Mouse (Mus musculus) neural tube, embryonic 13.5 days (tissue): ENCODE data around the gene Ppm1f. TPM values are rescaled to one million over a fixed set of nuclear protein-coding genes. Genes with fewer than 3 reads are reported as not detected.
A peak's percentile ranks its signal among the peaks of the same experiment; 100 is the strongest.
"Not testable (repeated sequence)": the region's sequence is repeated elsewhere in the genome, so short reads cannot be mapped to it uniquely, and the experiment has no call there.

Experiments used
- ATAC-seq: fragments of 200-750 bp; cut with Nextera tagmentation; 2 replicates; pipeline ENCODE4 v1.8.0; 2017; ENCODE audit warnings: low read depth, mild to moderate bottlenecking, moderate TSS enrichment, moderate library complexity
- H3K27ac ChIP-seq: fragments of 300-500 bp; sonication (generic); replicated peaks from 2 replicates; pipeline ENCODE4 v1.5.1; 2015; ENCODE audit warnings: moderate library complexity, mild to moderate bottlenecking, inconsistent platforms
- H3K27me3 ChIP-seq: fragments of 300-500 bp; sonication (generic); 2 replicates; pipeline ENCODE4 v1.6.1; 2015; ENCODE audit warnings: mild to moderate bottlenecking, inconsistent platforms
- H3K36me3 ChIP-seq: fragments of 300-500 bp; sonication (generic); 2 replicates; pipeline ENCODE4 v1.6.1; 2015; ENCODE audit warnings: mild to moderate bottlenecking, inconsistent platforms
- H3K4me1 ChIP-seq: fragments of 300-500 bp; sonication (generic); replicated peaks from 2 replicates; pipeline ENCODE4 v1.6.1; 2015; ENCODE audit warnings: inconsistent platforms
- H3K4me2 ChIP-seq: fragments of 300-500 bp; sonication (generic); 2 replicates; pipeline ENCODE4 v1.6.1; 2015; ENCODE audit warnings: inconsistent platforms, mild to moderate bottlenecking, moderate library complexity
- H3K4me3 ChIP-seq: fragments of 300-500 bp; sonication (generic); 2 replicates; pipeline ENCODE4 v1.5.1; 2015; ENCODE audit warnings: mild to moderate bottlenecking, inconsistent platforms
- H3K9ac ChIP-seq: fragments of 300-500 bp; sonication (generic); 2 replicates; pipeline ENCODE4 v1.6.1; 2015; ENCODE audit warnings: moderate library complexity, mild to moderate bottlenecking, inconsistent platforms
- H3K9me3 ChIP-seq: fragments of 300-500 bp; sonication (generic); 2 replicates; pipeline ENCODE4 v1.6.1; 2016; ENCODE audit warnings: inconsistent platforms
- WGBS: fragments of 180-500 bp; shearing (Covaris S2); methylation state at CpG from one replicate; pipeline ENCODE4 v1.1.7; 2015; 5-methylcytosine and 5-hydroxymethylcytosine counted together
- polyA plus RNA-seq: library from polyadenylated mRNA; unstranded; fragments of >200 nt; fragmentation: Nextera tagmentation; extraction: Ambion mirVana; gene quantifications from 2 replicates; pipeline ENCODE4 v1.2.1, GENCODE M21; 2015

Ppm1f gene
- 22.7 and 24.7 TPM in 2 replicates for polyA plus RNA-seq

- H3K4me2 ChIP-seq: peak within 1 kb of the TSS; percentile 76
- peaks cover 32% of the 10 kb centered on the region for H3K4me1 ChIP-seq
- peak; percentile 93 for ATAC-seq
- peak within 1 kb of the TSS; percentile 35 for H3K27ac ChIP-seq
- peaks cover 31% of the 10 kb centered on the region for H3K36me3 ChIP-seq
- peak within 1 kb of the TSS; percentile 51 for H3K4me3 ChIP-seq
- no peaks in the 10 kb centered on the region for H3K9me3 ChIP-seq
- WGBS: under 1% methylated on average over 29 of the region's 29 CpGs
- no peaks in the 10 kb centered on the region for H3K27me3 ChIP-seq
- peak within 1 kb of the TSS; percentile 83 for H3K9ac ChIP-seq
Measured at GRCm38 (mm10) chr16:16896382-16897055, at the start of gene Ppm1f. TSS of gene Ppm1f (plus strand) at chr16:16896469.

- Histone ChIP-seq H3K36me3 (no peaks in the 10 kb centered on the region), H3K4me3 (no peak overlapping the region), H3K27ac (no peak overlapping the region), H3K9me3 (0 out of 2 replicates have a peak, but pooled peaks cover 6% of the 10 kb centered on the region), H3K4me1 (no peaks in the 10 kb centered on the region), H3K9ac (no peak overlapping the region), H3K27me3 (no peaks in the 10 kb centered on the region), H3K4me2 (no peak overlapping the region)
- ATAC-seq: no peak
Measured at GRCm38 (mm10) chr16:16849196-16849595, 47.1 kb upstream of the Ppm1f start.

- H3K4me3 ChIP-seq: no peak overlapping the region
- no peaks in the 10 kb centered on the region for H3K36me3 ChIP-seq
- H3K27me3 ChIP-seq: no peaks in the 10 kb centered on the region
- H3K9ac ChIP-seq: no peak overlapping the region
- H3K27ac ChIP-seq: no peak overlapping the region
- H3K4me1 ChIP-seq: no peaks in the 10 kb centered on the region
- 87% methylated on average over 3 of the region's 3 CpGs for WGBS
- H3K9me3 ChIP-seq: 0 out of 2 replicates have a peak, but pooled peaks cover 6% of the 10 kb centered on the region
- ATAC-seq: no peak
- H3K4me2 ChIP-seq: no peak overlapping the region
Measured at GRCm38 (mm10) chr16:16852411-16852810, 43.9 kb upstream of the Ppm1f start.

- WGBS: 36% methylated on average over 6 of the region's 6 CpGs
- Histone ChIP-seq H3K27ac (no peak overlapping the region), H3K9ac (no peak overlapping the region), H3K36me3 (no peaks in the 10 kb centered on the region), H3K27me3 (no peaks in the 10 kb centered on the region), H3K4me2 (no peak overlapping the region), H3K4me3 (no peak overlapping the region), H3K4me1 (no peaks in the 10 kb centered on the region), H3K9me3 (0 out of 2 replicates have a peak, but pooled peaks cover 6% of the 10 kb centered on the region)
- ATAC-seq: no peak
Measured at GRCm38 (mm10) chr16:16854836-16855235, 41.4 kb upstream of the Ppm1f start.

GRCm38 (mm10) chr16:16855541-16855940 is 40.7 kb upstream of the Ppm1f start:
- 95% methylated on average over 1 of the region's 1 CpGs for WGBS
- Histone ChIP-seq H3K4me3 (no peak overlapping the region), H3K4me2 (no peak overlapping the region), H3K27me3 (no peaks in the 10 kb centered on the region), H3K9ac (no peak overlapping the region), H3K27ac (no peak overlapping the region), H3K36me3 (no peaks in the 10 kb centered on the region), H3K4me1 (no peaks in the 10 kb centered on the region), H3K9me3 (0 out of 2 replicates have a peak, but pooled peaks cover 6% of the 10 kb centered on the region)
- no peak for ATAC-seq

GRCm38 (mm10) chr16:16856054-16856453 is 40.2 kb upstream of the Ppm1f start:
- ATAC-seq, H3K27ac ChIP-seq, H3K4me3 ChIP-seq, H3K4me1 ChIP-seq, H3K4me2 ChIP-seq, H3K9ac ChIP-seq, H3K9me3 ChIP-seq, H3K27me3 ChIP-seq, H3K36me3 ChIP-seq: not testable (repeated sequence)
- WGBS: 86% methylated on average over 9 of the region's 9 CpGs

- no peaks in the 10 kb centered on the region for H3K4me1 ChIP-seq
- ATAC-seq: no peak
- WGBS: 78% methylated on average over 13 of the region's 13 CpGs
- H3K4me3 ChIP-seq: no peak overlapping the region
- H3K9ac ChIP-seq: no peak overlapping the region
- H3K27ac ChIP-seq: no peak overlapping the region
- no peaks in the 10 kb centered on the region for H3K36me3 ChIP-seq
- H3K9me3 ChIP-seq: no peaks in the 10 kb centered on the region
- H3K27me3 ChIP-seq: no peaks in the 10 kb centered on the region
- no peak overlapping the region for H3K4me2 ChIP-seq
Measured at GRCm38 (mm10) chr16:16856731-16857476, 39.4 kb upstream of the Ppm1f start.

- H3K4me1 ChIP-seq: no peaks in the 10 kb centered on the region
- no peaks in the 10 kb centered on the region for H3K27me3 ChIP-seq
- no peak overlapping the region for H3K27ac ChIP-seq
- ATAC-seq: no peak
- H3K4me3 ChIP-seq: no peak overlapping the region
- no peaks in the 10 kb centered on the region for H3K9me3 ChIP-seq
- H3K4me2 ChIP-seq: no peak overlapping the region
- no peaks in the 10 kb centered on the region for H3K36me3 ChIP-seq
- 71% methylated on average over 3 of the region's 3 CpGs for WGBS
- H3K9ac ChIP-seq: no peak overlapping the region
Measured at GRCm38 (mm10) chr16:16862288-16862687, 34.0 kb upstream of the Ppm1f start.

- H3K4me3 ChIP-seq: no peak within 1 kb of the TSS
- no peaks in the 10 kb centered on the region for H3K36me3 ChIP-seq
- H3K27ac ChIP-seq: no peak within 1 kb of the TSS
- H3K27me3 ChIP-seq: no peaks in the 10 kb centered on the region
- H3K4me1 ChIP-seq: no peaks in the 10 kb centered on the region
- 71% methylated on average over 2 of the region's 2 CpGs for WGBS
- no peak for ATAC-seq
- H3K9ac ChIP-seq: no peak within 1 kb of the TSS
- no peak within 1 kb of the TSS for H3K4me2 ChIP-seq
- H3K9me3 ChIP-seq: no peaks in the 10 kb centered on the region
Measured at GRCm38 (mm10) chr16:16863978-16864377, 32.3 kb upstream of the Ppm1f start, which contains the start of gene Igll1. TSS of gene Igll1 (minus strand) at chr16:16863985.

GRCm38 (mm10) chr16:16865217-16865616 is 31.1 kb upstream of the Ppm1f start:
- Histone ChIP-seq H3K36me3 (no peaks in the 10 kb centered on the region), H3K9me3 (no peaks in the 10 kb centered on the region), H3K4me2 (no peak overlapping the region), H3K4me3 (no peak overlapping the region), H3K9ac (no peak overlapping the region), H3K27ac (no peak overlapping the region), H3K27me3 (no peaks in the 10 kb centered on the region), H3K4me1 (no peaks in the 10 kb centered on the region)
- no peak for ATAC-seq

- Histone ChIP-seq H3K4me3 (no peak overlapping the region), H3K9me3 (no peaks in the 10 kb centered on the region), H3K36me3 (no peaks in the 10 kb centered on the region), H3K27ac (no peak overlapping the region), H3K4me1 (no peaks in the 10 kb centered on the region), H3K4me2 (no peak overlapping the region), H3K9ac (no peak overlapping the region), H3K27me3 (no peaks in the 10 kb centered on the region)
- 64% methylated on average over 4 of the region's 5 CpGs for WGBS
- ATAC-seq: no peak
Measured at GRCm38 (mm10) chr16:16865696-16866561, 30.3 kb upstream of the Ppm1f start.

GRCm38 (mm10) chr16:16870241-16870616 is 26.0 kb upstream of the Ppm1f start:
- Histone ChIP-seq H3K4me2 (peak overlapping the region; percentile 70), H3K9ac (peak overlapping the region; percentile 91), H3K4me3 (peak overlapping the region; percentile 82), H3K9me3 (no peaks in the 10 kb centered on the region), H3K36me3 (peaks cover 11% of the 10 kb centered on the region), H3K27ac (peak overlapping the region; percentile 96), H3K4me1 (peaks cover 15% of the 10 kb centered on the region), H3K27me3 (no peaks in the 10 kb centered on the region)
- ATAC-seq: peak; percentile 57
- WGBS: 38% methylated on average over 7 of the region's 7 CpGs
